Mouse (Mus musculus) myocyte (in vitro differentiated cells): ENCODE data around the gene Dhx32.

Experiments
- CEBPB ChIP-seq: IDR thresholded peaks from 2 replicates; pipeline ENCODE4 v1.6.1; 2011; ENCODE audit warnings: mild to moderate bottlenecking, moderate library complexity; ENCODE audit not compliant: poor library complexity, insufficient read depth, severe bottlenecking
- E2F4 ChIP-seq: IDR thresholded peaks from one replicate; pipeline ENCODE4 v1.6.1; 2011; ENCODE audit warnings: mild to moderate bottlenecking, control low read depth, moderate library complexity; ENCODE audit not compliant: insufficient read depth
- MAX ChIP-seq: IDR thresholded peaks from one replicate; pipeline ENCODE4 v1.6.1; 2011; ENCODE audit warnings: low read depth, mild to moderate bottlenecking, control low read depth
- MYOD1 ChIP-seq, 3 experiments: IDR thresholded peaks; one replicate each; pipeline ENCODE4 v1.6.1; 2011; ENCODE audit warnings: control low read depth in 2 of 3, low read depth in 2 of 3, mild to moderate bottlenecking in 2 of 3, moderate library complexity in 1 of 3; ENCODE audit not compliant: insufficient read length in 2 of 3, control insufficient read depth in 1 of 3
- MYOG ChIP-seq, 3 experiments: IDR thresholded peaks; one replicate each; pipeline ENCODE4 v1.6.1; 2011; ENCODE audit warnings: control low read depth in 2 of 3, low read depth in 2 of 3, mild to moderate bottlenecking in 2 of 3; ENCODE audit not compliant: insufficient read length in 2 of 3, control insufficient read depth in 1 of 3, insufficient read depth in 1 of 3
- POLR2A ChIP-seq: IDR thresholded peaks from one replicate; pipeline ENCODE4 v1.6.1; 2011; ENCODE audit warnings: low read depth, mild to moderate bottlenecking, control low read depth, moderate library complexity; ENCODE audit not compliant: insufficient read length
- POLR2AphosphoS2 ChIP-seq: IDR thresholded peaks from one replicate; pipeline ENCODE4 v1.6.1; 2011; ENCODE audit warnings: low read depth, control low read depth; ENCODE audit not compliant: insufficient read length
- REST ChIP-seq: IDR thresholded peaks from one replicate; pipeline ENCODE4 v1.6.1; 2011; ENCODE audit warnings: mild to moderate bottlenecking, control low read depth, moderate library complexity; ENCODE audit not compliant: insufficient read depth, insufficient read length
- SRF ChIP-seq: IDR thresholded peaks from one replicate; pipeline ENCODE4 v1.6.1; 2011; ENCODE audit warnings: low read depth; ENCODE audit not compliant: control insufficient read depth, insufficient read length
- TCF12 ChIP-seq: IDR thresholded peaks from one replicate; pipeline ENCODE4 v1.6.1; 2011; ENCODE audit warnings: mild to moderate bottlenecking, control low read depth; ENCODE audit not compliant: poor library complexity, insufficient read depth, severe bottlenecking
- USF1 ChIP-seq: IDR thresholded peaks from one replicate; pipeline ENCODE4 v1.6.1; 2011; ENCODE audit warnings: low read depth, mild to moderate bottlenecking, control low read depth, moderate library complexity

GRCm38 (mm10) chr7:133801823-133802222, 19.3 kb upstream of the Dhx32 start:
- no peak for TF ChIP-seq MYOD1 (IDR thresholded peaks at IDR 0.05; ENCODE audit: control insufficient read depth in 1 of 3, insufficient read length in 2 of 3, low read depth in 2 of 3)
- TF ChIP-seq E2F4, result no peak
- TF ChIP-seq CEBPB, result no peak
- no peak for TF ChIP-seq MAX
- no peak for TF ChIP-seq POLR2A
- TF ChIP-seq USF1, result no peak
- no peak for TF ChIP-seq TCF12
- no peak for TF ChIP-seq SRF
- no peak for TF ChIP-seq REST
- TF ChIP-seq POLR2AphosphoS2, result no peak
- TF ChIP-seq MYOG (IDR thresholded peaks at IDR 0.05; ENCODE audit: control insufficient read depth in 1 of 3, insufficient read depth in 1 of 3, insufficient read length in 2 of 3, low read depth in 2 of 3), result no peak
